Mouse (Mus musculus) erythroblast, adult 5-6 weeks (primary cell): ENCODE results near the gene Nosip. TPM values are rescaled to one million over a fixed set of nuclear protein-coding genes. Genes with fewer than 3 reads are reported as not detected.
"Not testable (repeated sequence)": the region's sequence is repeated elsewhere in the genome, so short reads cannot be mapped to it uniquely, and the experiment has no call there.

Experiments used
- ATAC-seq: replicated peaks from 2 replicates; pipeline ENCODE4 v1.8.0; 2016; ENCODE audit warnings: moderate number of reproducible peaks, mild to moderate bottlenecking, moderate TSS enrichment, inconsistent platforms; ENCODE audit not compliant: poor library complexity, low FRiP score, severe bottlenecking
- total RNA-seq, 2 experiments: library from RNA; stranded (forward) in 1 of 2; stranded (reverse) in 1 of 2; fragments of 150-400 nt in 1 of 2; fragments of 200-764, 138-1000 nt in 1 of 2; gene quantifications; 2 replicates each; pipeline versions ENCODE4 v1.2.3 to v1.2.4; 2015 to 2017; ENCODE audit warnings: low replicate concordance in 2 of 2

The Nosip gene
- 10.4 and 20.7 TPM in 2 replicates for total RNA-seq (2015; ENCODE audit: low replicate concordance)
- 15.5 and 22.2 TPM in 2 replicates for total RNA-seq (2017; ENCODE audit: low replicate concordance)

DNA sequence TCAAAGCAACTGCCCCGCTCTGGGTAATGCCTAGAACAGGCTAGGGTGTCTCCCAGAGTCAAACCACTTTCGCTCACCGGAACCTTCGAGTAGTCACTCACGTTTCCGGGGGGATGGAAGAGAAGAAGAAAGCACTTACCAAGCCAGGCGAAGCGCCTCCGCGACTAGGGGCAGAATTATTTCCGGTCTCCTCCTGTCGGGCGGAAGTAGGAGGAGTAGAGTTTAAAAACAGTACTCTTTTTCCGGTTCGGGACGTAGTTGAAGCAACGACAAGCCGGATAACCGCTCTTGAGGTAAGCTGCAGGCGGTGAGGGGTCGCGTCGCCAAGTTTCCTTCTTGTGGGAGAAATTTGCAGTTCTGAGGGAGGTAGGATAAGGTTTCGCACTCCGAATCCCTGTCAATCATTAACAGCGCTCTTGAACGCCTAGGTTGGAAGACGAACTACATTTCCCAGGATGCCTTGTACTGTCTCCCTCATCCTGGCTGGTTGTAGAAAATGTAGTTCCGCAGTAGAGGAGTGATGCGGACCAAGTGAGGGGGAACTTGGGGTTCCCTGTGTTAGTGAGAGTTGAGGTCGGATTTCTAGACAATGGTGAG is at the start of gene Nosip, which contains the start of gene Prrg2:
TSS of gene Nosip (plus strand) at position 191 of the 597 bp plus-strand sequence.
TSS of gene Prrg2 (minus strand) at position 439 of the 597 bp plus-strand sequence.
- peak; percentile 96 for ATAC-seq

GRCm38 (mm10) chr7:45012824-45013223 is 49.4 kb upstream of the Nosip start:
- no peak for ATAC-seq

- ATAC-seq, result no peak
Observed at GRCm38 (mm10) chr7:45013366-45014095, 48.7 kb upstream of the Nosip start.

- ATAC-seq, result no peak
Observed at GRCm38 (mm10) chr7:45014096-45014451, 48.2 kb upstream of the Nosip start.

DNA sequence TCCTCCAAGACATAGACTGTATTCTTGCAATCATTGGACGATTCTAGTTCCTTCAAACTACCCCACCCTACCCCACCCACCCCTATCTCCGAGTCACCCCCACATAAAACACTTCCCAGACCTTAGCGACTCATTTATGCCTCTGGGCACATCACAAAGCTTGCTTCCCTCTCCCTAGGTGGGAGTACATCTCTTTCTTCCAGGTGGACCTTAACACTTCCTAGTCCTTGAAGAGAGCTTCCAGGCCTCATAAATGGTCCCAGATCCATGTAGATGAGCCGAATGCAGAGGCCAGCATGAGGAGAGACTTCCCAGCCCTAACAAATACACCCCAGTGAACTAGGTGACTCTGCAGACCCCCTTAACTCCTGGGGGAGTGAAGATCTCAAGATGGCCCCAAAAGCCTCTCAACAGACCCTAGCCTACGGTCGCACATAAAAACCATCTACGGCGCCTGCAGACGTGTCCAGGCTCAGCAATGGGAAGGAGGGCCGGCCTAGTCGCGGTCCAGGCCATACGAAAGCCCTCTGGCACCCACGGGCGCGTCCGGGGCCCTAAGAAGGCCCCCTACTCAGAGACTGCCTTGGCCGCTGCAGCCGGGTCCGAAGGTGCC is 46.8 kb upstream of the Nosip start:
- no peak for ATAC-seq

DNA sequence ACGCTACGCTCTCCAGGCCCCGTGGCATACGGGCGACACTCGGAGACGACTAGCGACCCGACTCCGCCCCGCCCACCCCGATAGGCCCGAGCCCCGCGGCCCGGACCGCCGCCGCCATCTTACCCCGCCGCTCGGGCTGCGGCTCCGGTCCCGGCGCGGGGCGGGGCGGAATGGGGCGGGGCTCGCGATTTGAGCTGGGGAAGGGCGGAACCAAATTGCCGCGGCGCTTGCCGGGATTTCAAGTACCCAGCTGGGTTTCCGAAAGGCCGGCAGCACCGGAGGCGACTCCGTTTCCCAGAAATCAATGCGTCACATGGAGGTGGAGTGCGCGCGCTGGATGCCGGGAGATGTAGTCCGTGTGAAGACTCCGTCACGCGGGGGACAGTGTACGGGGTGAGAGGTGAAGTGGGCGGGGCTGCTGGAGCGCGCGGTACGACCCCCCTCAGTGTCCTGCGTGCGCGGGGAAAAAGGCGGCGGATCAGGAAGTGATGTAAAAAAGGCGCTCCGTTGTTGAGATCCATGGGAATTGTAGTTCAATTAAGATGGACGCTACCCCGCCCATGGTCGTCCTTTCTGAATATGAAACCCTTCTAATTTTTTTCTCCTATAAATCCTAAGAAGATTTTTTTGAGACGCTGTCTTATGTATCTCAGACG is 46.1 kb upstream of the Nosip start, which contains the start of gene Scaf1:
TSS of gene Scaf1 (minus strand) at position 407 of the 656 bp plus-strand sequence.
- peak; percentile 78 for ATAC-seq

DNA sequence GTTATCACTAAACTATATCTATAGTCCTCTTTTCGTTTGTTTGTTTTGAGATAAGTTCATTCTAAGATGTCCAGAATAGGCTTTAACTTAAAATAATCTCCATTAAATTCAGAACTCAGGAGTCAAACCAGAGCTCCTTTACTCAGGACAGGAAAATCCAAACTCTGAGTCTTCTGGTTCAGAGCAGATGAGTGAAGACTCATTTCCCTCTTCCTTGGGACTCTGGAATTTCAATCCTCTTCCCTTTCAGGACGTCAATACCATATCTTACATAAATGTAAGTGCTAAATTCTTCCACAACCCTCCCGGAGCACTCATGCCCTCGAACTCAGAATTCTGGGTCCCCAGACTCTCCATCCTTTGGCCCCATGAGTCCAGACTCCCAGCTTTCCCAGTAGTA is 45.5 kb upstream of the Nosip start:
- no peak for ATAC-seq

- peak; percentile 77 for ATAC-seq
Observed at GRCm38 (mm10) chr7:45017242-45018061, 44.8 kb upstream of the Nosip start, which contains the start of gene Rras. Rras (plus strand) TSS chr7:45017961.

DNA sequence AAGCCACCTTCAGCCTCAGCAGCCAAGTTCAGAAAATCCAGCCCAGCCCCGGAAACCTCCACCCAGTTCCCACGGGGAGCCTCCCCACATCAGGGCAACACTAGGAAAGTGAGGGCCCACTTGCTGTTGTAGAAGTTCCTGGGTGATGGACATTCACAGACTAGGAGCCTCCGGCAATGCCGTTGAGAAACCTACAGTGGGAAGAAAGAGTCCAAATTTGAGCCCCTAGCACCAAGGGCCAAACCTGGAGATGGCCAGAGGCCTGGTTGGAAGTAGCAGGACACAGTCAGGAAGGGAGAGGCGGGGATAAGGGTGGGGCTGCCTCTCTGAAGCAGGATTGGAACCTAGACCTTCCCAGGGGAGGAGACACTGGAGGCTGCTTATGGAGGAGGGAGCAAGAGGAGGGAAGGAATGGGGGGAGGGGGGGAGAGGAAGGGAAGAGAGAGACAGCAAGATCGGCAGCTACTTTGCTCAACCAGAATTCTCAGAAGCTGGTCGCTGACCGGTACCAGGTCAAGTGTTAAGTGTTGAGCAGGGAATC is 43.1 kb upstream of the Nosip start:
- ATAC-seq, result no peak

- no peak for ATAC-seq
Observed at GRCm38 (mm10) chr7:45020225-45020624, 42.0 kb upstream of the Nosip start.

- not testable (repeated sequence) for ATAC-seq
Observed at GRCm38 (mm10) chr7:45023711-45024110, 38.5 kb upstream of the Nosip start.

- ATAC-seq, result no peak
Observed at GRCm38 (mm10) chr7:45024281-45025248, 37.7 kb upstream of the Nosip start.

DNA sequence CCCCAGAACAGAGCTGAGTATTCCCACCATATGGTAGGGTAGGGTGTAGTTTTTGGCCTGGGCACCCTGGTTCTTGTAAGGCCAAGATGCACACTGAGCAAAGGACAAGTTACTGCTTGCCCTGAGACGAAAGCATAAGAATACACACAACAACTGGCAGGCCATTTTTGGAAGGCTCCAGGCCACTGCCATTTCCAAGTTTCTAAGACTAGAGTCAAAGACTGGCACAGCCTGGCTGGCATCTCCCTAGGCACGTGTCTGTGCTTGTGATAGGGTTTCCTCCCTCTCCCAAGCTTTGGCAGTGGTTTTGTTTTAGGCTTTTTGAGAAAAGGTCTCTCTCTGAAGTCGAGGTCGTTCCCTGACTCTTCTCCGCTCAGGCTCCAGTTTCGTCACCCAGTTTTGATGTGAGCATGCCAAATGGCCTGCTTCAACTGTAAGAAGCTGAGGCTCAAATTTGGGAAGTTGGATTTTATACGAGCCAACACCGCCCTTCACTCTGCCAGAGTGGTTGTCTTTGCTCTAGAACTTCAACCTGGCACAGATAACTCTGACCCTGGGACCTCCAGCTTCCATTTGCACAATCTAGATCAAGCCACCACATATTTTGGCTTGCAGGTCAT is 36.5 kb upstream of the Nosip start:
- ATAC-seq, result no peak

DNA sequence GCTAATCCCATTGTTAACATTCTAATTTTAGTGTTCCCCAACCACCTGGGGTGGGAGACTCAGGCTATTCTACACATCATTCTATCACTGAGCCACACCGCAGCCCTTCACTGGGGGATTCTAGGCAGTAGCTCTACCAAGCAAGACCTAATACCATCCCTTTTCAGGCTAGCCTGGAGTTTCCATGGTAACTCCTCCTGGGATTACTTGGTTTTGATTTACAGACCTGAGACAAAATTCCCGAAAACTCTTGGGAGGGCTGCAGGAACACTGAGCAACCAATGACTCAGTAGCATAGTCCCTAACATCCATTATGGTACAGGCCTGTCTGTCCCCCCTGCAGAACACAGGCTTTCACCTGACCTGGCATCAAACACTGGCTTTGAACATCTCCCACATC is 36.0 kb upstream of the Nosip start:
- no peak for ATAC-seq

- ATAC-seq, result no peak
Observed at GRCm38 (mm10) chr7:45027761-45028160, 34.5 kb upstream of the Nosip start.

DNA sequence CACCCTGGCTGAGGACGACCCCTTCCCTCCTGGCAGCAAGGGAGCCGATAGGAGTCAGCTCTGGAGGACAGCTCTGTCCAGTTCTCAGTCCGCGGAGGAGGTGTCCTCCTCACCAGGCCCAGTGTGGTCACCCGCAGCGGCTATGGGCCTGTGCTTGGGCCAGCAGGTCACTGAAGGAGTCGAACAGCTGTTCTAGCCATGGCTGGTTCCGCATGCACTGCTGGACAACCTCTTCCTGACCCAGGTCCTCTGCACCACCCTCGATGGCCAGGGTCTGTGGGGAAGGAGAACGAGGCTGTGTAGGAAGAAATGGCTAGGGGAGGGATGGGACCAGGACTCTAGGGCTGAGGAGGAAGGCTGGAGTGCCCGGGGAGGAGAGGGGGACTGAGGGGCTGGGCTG is 33.9 kb upstream of the Nosip start:
- ATAC-seq, result no peak

DNA sequence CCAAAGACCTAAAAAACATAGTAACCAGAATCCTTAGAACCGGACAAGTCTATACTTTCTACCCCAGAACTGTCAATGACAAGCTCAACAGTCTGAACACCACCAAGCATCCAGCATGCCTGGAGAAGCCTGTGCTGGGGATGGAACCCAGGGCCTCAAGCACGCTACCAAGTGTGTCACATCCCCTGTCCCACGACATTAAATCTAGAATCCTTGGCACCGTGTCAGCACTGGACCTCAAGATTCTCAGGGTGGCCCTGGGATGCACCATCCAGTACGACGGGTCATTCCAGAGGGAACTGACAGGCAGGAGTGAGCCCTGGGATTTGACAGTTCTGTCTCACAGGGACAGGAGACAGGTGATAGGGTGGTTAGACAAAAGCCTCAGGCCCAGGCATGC is 32.2 kb upstream of the Nosip start:
- no peak for ATAC-seq

DNA sequence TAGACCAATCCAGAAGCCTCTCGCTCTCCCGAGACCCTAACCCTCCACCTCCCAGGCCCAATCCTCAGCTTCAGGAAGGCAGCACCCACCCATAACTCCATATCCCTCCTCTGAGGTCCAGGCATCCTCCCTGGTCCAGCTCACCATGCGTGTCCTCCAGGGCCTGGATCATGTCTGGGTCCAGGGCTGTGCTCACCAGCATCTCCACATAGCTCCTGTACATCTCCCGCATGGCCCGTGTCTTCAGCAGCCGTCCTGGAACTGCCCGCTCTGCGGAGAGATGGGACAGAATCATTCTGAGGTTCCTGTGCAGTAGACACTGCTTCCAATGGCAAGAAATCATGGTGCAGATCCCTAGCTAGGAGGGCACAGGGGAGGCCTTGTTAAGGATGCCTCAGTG is 31.4 kb upstream of the Nosip start:
- no peak for ATAC-seq
